In genomic region chr9:29514588-29515356, GRCm38 (mm10) we compare ENCODE assay signal across 18 mouse cellular contexts.
DNase-seq lines count a peak whose midpoint lies in the region; ATAC-seq and TF ChIP-seq lines count a peak whose summit lies in the region.
"Had no signal": no experiment of that assay in that cellular context is flagged by ENCODE, and none has a peak within 500 bp of the region (broad histone marks: within the 10 kb centered on the region; RNA-seq: fewer than 3 reads in every experiment).

No protein-coding gene starts in this region.

- H3K4me1 ChIP-seq in forebrain, postnatal 0 days (ENCODE audit: insufficient read depth): no peaks in the 10 kb centered on the region
- peaks cover 13% of the 10 kb centered on the region; the same call in 1 of the 2 replicates for H3K4me1 ChIP-seq in neural tube, embryonic 14.5 days (ENCODE audit: control insufficient read depth, insufficient read depth, low read length)
- no peaks in the 10 kb centered on the region for H3K4me1 ChIP-seq in kidney, embryonic 16.5 days (ENCODE audit: insufficient read depth, low read length)
- H3K4me1 ChIP-seq: limb, embryonic 15.5 days had no signal

- H3K9me3 ChIP-seq in forebrain, postnatal 0 days (ENCODE audit: low read length): no peaks in the 10 kb centered on the region
- H3K9me3 ChIP-seq in neural tube, embryonic 14.5 days (ENCODE audit: control insufficient read depth, low read length): no peaks in the 10 kb centered on the region
- no peaks in the 10 kb centered on the region; the same call in 1 of the 2 replicates for H3K9me3 ChIP-seq in kidney, embryonic 16.5 days (ENCODE audit: low read length)
- H3K9me3 ChIP-seq: limb, embryonic 15.5 days had no signal

- peak; percentile 79 for ATAC-seq in forebrain, postnatal 0 days
- peak; percentile 38; the same call in 1 of the 2 replicates for ATAC-seq in neural tube, embryonic 14.5 days (ENCODE audit: low read depth)
- no peak for ATAC-seq in kidney, embryonic 16.5 days (ENCODE audit: low FRiP score, low TSS enrichment)

- peak; percentile 17 for DNase-seq in embryo, embryonic 10.5 days (ENCODE audit: low spot score)
- DNase-seq in embryo, embryonic 11 days: no peak
- peak; percentile 26 for DNase-seq in forebrain, postnatal 0 days
- DNase-seq in mesoderm, embryonic 11.5 days (ENCODE audit: low read depth, low spot score): peak; percentile 20
- DNase-seq in cerebellum, postnatal 25 days: no peak
- no peak for DNase-seq in heart, adult 11 months
- DNase-seq: adrenal gland, postnatal 14 days; cerebellum, adult 9-11 months; gastrocnemius, adult 2 months; heart, adult 18-20 months; kidney, postnatal 10 days; lung, adult 2 months; spleen, adult 18-20 months; thymus, postnatal 4 days had no signal

- H3K9ac ChIP-seq in forebrain, postnatal 0 days: no peak overlapping the region
- no peak overlapping the region for H3K9ac ChIP-seq in neural tube, embryonic 14.5 days (replicated peaks; ENCODE audit: low read depth, low read length)
- H3K9ac ChIP-seq in kidney, embryonic 16.5 days (replicated peaks; ENCODE audit: low read length): no peak overlapping the region
- H3K9ac ChIP-seq: limb, embryonic 15.5 days had no signal

- 25% methylated on average over 17 of the region's 17 CpGs for WGBS in forebrain, postnatal 0 days
- WGBS in neural tube, embryonic 14.5 days: 52% methylated on average over 17 of the region's 17 CpGs
- WGBS in kidney, embryonic 16.5 days: 78% methylated on average over 17 of the region's 17 CpGs

- no peak overlapping the region for H3K27ac ChIP-seq in forebrain, postnatal 0 days (ENCODE audit: low read depth, low read length)
- no peak overlapping the region for H3K27ac ChIP-seq in neural tube, embryonic 14.5 days (ENCODE audit: low read depth, low read length)
- no peak overlapping the region for H3K27ac ChIP-seq in kidney, embryonic 16.5 days (ENCODE audit: low read length)
- H3K27ac ChIP-seq: gastrocnemius, adult 2 months; limb, embryonic 15.5 days; macrophage had no signal

- TF ChIP-seq CTCF in forebrain, postnatal 0 days (IDR thresholded peaks at IDR 0.05; ENCODE audit: low read depth): no peak

- no peak overlapping the region for H3K4me3 ChIP-seq in forebrain, postnatal 0 days (ENCODE audit: low read depth, low read length)
- H3K4me3 ChIP-seq in neural tube, embryonic 14.5 days (ENCODE audit: low read depth, low read length): no peak overlapping the region
- no peak overlapping the region for H3K4me3 ChIP-seq in kidney, embryonic 16.5 days (ENCODE audit: low read length)
- H3K4me3 ChIP-seq: gastrocnemius, adult 2 months; limb, embryonic 15.5 days had no signal

- H3K4me2 ChIP-seq in forebrain, postnatal 0 days (ENCODE audit: low read depth): no peak overlapping the region
- H3K4me2 ChIP-seq in neural tube, embryonic 14.5 days (ENCODE audit: low read depth, low read length): no peak overlapping the region
- no peak overlapping the region for H3K4me2 ChIP-seq in kidney, embryonic 16.5 days (replicated peaks; ENCODE audit: low read depth, low read length)
- H3K4me2 ChIP-seq: limb, embryonic 15.5 days had no signal

- H3K36me3 ChIP-seq in forebrain, postnatal 0 days (ENCODE audit: insufficient read depth): no peaks in the 10 kb centered on the region
- no peaks in the 10 kb centered on the region for H3K36me3 ChIP-seq in neural tube, embryonic 14.5 days (ENCODE audit: control insufficient read depth, insufficient read depth, low read length)
- no peaks in the 10 kb centered on the region for H3K36me3 ChIP-seq in kidney, embryonic 16.5 days (ENCODE audit: insufficient read depth, low read length)
- H3K36me3 ChIP-seq: limb, embryonic 15.5 days had no signal

- no peaks in the 10 kb centered on the region for H3K27me3 ChIP-seq in forebrain, postnatal 0 days (ENCODE audit: insufficient read depth, low read length)
- H3K27me3 ChIP-seq in neural tube, embryonic 14.5 days (ENCODE audit: control insufficient read depth, insufficient read depth, low read length): no peaks in the 10 kb centered on the region
- H3K27me3 ChIP-seq in kidney, embryonic 16.5 days (ENCODE audit: insufficient read depth, low read length): no peaks in the 10 kb centered on the region
- H3K27me3 ChIP-seq: limb, embryonic 15.5 days had no signal

Comparison
In these comparisons a context has a peak if more than half of its experiments do, and no peak if none do; other contexts are left out.
1. DNase-seq: peak in embryo, embryonic 10.5 days (single experiment), forebrain, postnatal 0 days (single experiment) and mesoderm, embryonic 11.5 days (single experiment); none in embryo, embryonic 11 days (single experiment), cerebellum, postnatal 25 days (0 of 2) and heart, adult 11 months (single experiment).